Mouse (Mus musculus) left cerebral cortex, adult 18-20 months (tissue): ENCODE results near the gene Morn3. TPM values are rescaled to one million over a fixed set of nuclear protein-coding genes. Genes with fewer than 3 reads are reported as not detected.

Experiments used
- DNase-seq, 2 experiments: peaks; one replicate each; pipeline ENCODE4 v3.0.0; 2021 to 2022; ENCODE audit warnings: low spot score in 2 of 2, mixed read lengths in 1 of 2
- total RNA-seq, 2 experiments: library from RNA; stranded (reverse); gene quantifications; 2 replicates each; pipeline ENCODE4 v1.2.3; 2021

Gene Morn3
- total RNA-seq, 2 experiments from 2014 or later, result 0.40 TPM; not detected in 1

DNA sequence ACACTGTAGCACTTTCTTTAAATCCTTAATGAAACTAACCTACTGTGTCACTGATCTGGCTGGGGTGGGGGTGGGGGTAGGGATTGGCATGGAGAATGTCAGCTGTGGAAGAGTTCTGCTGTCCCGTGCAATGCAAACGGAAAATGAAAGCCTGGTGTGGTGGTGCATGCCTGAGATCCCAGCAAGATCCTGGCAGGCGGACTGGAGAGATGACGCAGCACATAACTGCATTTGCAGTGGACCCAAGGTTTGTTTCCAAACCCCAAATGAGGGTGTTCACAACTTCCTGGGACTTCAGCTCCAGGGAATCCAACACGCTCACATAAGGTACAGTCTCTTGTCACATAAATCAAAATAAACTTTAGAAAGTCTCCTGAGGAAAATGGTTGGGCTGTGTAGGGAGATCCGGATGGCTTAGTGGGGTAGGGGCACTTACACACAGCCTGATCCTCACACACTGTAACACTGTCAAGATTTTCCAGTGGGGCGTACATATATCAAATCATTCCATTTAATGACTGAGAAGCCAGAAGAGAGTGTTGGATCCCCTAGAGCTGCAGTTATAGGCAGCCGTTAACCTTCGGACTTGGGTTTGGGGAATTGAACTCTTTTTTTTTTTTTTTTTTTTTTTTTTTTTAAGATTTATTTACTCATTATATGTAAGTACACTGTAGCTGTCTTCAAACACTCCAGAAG, 14.0 kb upstream of the Morn3 start:
- no peak for DNase-seq

DNA sequence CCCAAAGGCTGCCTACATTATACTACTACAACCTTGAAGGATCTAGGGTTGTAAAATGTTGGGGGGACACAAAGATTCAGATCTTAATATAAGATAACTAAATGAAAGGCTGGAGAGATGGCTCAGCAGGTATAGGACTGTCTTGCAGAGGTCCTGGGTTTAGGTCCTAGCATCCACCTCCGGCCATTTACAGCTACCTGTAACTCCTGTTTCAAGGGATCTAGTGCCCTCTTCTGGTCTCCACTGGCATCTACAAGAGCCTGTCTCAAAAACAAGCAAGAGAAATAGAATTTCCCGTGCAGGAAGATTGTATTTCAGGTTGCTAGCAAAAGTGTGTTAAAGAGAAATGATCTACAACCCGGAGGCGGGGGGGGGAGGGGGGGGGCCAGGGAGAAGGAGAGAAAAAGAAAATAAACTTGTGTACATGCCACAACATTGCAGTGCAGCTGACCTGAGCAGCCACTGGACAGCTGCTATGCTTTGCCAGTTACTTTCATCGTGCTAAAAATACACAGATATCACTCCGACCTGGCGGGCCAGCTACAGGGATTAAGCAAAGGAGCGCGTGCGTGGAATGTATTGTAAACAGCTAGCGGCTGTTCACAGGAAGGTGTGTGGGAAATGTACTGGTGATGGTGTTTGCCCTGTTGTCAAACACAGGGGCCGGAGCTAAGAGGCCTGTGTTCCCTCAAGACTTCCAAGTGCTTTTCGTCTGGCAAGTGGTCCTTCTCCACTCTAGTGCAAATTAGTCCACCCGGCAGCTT, 13.1 kb upstream of the Morn3 start:
- DNase-seq, result no peak

DNA sequence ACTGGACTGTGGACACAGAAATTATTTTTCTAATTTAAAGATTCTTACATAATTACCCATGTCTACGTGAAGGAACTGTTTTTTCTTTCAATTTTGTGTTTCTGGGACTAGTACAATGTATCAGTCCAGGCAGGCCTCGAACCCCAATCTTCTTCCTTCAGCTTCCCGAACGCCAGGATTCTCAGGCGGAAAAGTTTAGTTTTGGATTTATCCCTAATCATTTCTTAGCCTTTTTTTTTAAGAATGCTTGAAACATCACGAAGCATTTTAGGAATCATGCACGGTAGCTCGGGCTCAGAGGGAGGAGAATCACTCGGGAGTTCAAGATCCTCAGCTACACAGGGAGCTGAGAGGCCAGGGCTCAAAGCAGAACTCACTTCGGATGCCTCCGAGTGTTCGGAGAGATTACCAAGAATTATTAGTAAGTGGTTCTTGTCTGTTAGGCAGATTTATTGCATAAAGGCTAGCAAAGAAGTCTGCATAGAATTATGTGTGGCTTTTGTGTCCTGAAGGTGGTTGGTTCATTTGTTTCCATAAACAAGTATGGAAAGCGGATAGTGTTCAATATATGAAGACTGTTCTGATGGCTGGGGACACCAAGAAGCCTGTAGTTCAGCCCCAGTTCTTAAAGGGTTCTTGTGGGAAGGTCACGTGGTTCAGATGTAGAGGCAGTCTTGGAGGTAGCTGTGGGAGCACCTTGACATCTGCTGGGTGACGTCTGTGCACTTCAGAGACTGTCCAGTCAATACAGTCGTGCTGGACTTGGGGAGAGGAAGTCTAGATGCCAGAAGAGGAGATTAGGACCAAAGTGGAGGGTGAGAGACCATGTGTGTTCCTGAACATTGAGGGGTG, 11.7 kb upstream of the Morn3 start:
- no peak for DNase-seq

DNA sequence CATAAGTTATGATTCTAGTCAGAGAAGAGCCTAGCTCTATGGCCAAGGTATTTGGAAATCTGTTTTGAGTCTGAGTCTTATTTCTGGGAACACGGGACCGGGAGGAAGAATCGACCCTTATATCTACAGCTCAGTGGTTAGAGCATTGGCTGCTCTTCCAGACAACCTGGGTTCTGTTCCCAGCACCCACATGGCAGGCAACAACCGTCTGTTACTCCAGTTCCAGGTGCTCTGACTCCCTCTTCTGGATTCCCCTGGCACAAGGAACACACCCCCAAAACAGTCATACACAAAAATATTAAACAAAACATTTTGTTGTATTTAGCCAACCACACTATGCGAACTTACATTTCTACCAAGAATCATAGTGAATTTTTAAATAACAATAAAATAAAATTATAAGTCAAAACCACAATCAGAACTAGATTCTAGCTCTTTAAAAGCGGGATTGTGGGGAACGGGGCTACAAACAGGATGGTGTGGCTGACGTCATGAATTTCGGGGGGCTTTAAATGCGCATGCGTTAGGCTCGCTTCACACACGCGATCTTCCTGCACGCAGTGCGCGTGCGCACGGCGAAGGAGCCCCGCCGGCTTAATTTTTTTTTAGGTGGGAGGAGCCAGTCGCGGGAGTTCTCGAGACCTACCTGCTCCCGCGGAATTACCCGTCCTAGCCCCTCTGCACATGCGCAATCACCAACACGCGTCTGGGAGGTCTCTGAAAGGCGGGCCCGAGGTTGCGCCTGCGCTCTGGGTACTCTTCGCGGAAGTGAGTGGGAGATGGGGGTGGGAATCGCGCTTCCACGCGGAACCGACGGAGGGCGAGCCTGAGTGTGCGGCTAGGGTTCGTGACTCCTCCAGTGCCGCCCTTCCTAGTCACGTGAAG, 10.8 kb upstream of the Morn3 start:
- DNase-seq, result peak; percentile 99

DNA sequence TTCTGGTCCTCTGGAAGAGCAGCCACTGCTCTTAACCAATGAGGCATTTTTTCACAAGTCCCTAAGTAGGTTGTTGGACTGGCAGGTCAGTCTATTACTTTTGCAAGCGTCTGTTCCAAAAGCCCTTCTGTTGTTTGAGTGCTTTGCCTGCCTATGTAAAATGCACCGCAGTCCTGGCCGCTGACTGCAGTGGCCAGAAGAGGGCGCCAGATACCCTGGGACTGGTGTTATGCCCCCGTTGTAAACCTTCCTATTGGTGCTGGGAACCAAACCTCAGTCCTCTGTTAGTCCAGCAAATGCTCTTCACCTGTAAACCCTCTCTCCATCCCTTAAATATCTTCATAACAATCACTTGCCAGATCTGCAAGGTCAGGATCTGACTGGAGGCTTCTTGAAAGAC, 4.9 kb upstream of the Morn3 start:
- no peak for DNase-seq

DNA sequence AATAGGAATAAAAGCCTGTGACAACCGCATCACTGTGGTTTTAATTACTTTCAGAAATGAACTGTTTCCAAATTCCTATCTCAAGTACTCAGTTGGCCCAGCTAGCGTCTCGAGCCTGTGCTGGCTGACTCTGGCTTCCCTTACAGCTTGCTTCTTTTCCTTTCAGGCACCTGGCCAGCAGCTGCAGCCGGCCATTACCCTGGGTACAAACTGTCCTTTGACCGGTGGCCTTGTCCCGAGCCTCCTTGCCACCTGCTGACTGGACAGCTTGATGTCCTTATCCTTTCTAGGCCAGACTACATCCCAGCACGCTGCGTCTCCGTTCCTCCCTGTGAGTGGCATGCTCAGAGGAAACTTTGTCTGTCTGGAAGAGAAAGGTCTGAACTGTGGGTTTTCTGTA, 4.1 kb upstream of the Morn3 start:
- DNase-seq, result no peak

DNA sequence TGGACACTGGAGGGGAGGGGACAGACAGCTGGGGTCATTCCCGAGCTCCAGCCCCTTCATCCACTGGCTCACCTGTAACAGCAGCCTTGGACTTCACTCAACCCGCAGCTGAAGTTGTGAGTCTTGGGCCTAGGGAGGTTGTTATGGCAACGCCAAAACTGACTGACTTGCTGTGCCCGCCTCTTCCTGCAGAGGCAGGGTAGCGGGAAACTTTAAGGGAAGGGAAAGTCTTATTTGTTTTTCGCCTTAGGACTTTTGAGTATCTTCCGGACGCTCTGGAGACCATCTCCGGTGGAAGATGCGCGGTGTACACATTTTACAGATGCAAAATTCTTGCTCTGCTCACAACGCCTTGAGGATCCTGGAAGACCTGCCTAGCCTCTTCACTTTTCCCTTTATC, 2.5 kb upstream of the Morn3 start:
- DNase-seq, result peak in 1 of 2 experiments; percentile 14

DNA sequence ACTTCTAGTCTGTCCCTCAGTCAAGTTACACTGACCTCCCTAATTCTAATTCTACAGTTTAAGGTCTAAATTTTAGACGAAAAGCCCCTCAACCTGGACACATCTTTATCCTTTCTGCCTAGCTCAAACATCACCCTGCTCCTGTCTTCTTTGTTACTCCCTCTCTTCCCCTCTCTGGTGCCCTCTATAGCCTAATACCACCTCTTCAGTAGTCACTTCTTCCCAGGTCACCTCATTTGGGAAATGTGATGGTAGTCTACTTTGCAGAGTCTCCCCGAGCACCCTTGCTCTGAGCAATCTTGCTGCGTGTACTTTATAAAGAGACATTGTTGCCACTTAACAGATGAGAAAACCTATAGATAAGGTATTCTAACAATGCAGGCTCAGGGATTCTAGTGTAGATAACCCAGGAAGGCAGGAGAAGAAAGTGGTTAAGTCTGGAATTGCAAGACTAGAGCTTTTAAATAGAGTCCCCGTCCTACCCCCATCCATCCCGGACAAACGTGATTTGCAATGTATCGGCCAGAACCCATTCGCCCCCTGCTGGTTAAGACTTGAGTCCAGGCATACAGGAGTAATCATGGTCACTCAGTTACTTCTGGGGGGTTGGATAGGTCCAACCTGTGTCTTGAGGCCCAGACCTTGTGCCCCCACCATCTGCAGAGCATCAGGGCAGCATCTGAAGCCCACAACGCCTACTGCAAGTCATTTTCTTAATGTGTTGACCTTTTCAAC, 1.1 kb downstream of the Morn3 start:
- peak; percentile 42 to 62 for DNase-seq

DNA sequence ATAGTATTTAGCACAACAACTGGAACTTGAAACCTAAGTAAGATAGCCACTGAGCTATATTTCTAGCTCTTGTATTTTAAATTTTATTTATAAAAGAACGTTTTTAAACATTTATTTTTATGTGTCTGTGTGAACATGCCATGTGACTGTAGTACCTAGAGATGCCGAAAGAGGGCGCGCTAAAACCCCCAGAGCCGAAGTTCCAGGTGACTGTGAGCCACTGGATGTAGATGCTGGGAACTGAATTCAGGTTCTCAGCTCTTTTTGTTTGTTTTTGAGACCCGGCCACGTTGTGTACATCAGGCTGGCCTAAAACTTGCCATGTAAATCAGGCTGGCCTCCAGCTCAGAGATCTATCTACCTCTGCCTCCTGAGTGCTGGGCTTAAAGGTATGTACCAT, 3.0 kb downstream of the Morn3 start:
- DNase-seq, result no peak

DNA sequence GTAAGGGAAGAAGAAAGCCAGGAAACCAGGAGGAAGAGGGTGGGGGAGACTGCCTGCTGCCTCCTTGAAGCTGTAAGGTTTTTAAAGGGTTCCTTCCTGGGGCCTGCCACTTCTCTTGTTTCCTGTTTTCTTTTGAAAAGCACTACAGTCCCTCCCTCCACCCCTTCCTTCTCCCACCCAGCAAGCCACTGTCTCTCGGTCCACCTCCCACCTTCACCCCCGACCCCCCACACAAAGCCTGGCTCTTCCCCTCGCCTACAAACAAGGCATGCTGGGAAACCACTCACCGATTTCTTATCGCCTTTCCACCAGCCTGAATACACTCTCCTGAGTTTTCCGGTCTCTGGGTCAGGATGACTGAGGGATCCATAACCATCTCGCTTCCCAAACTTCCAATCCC, 6.0 kb downstream of the Morn3 start:
- no peak for DNase-seq

DNA sequence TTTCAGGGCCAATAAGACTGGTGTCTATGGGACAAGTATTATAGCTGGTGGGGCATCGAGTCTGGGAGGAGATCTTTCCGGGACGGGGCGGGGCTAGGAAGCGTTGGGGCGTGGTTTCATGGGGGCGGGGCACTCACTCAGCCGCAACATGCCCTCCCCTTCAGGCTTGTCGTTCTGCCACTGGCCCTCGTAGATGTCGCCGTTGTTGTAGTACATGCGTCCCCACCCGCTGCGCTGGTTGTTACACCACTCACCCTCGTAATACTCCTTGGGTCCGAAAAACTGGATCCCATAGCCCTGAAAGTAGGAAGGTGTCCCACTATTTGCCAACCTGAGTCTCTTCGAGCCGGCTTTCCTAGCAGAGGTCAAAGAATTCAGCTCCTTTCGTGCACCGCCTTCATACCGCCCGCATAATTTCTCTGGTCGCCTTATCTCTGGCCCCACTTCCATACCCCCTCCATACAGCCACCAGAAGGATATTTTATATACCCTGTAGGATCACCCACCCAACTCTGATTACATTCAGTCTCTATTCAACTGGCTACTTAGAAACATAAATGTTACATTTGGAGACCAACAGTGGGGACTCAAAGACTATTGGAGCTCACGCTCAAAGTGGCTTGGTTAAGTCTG, 7.6 kb downstream of the Morn3 start:
- peak in 1 of 2 experiments; percentile 40 for DNase-seq

DNA sequence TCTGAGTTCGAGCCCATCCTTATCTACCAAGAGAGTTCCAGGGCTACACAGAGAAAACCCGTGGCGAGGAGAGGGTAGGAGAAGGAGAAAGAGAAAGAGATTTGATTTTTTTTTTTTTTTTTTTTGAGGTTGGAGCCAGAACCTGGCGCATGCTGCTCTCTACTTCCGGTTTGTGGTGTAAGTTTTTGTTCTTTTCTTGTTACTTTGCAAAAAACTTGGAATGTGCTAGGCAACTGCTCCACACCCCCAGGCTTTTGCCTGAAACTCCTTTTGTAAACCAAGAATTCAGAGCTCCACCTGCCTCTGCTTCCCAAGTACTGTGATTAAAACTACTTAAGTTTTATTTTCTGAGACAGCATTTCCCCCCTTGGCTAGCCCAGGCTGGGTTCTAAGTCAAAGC, 8.7 kb downstream of the Morn3 start:
- no peak for DNase-seq

DNA sequence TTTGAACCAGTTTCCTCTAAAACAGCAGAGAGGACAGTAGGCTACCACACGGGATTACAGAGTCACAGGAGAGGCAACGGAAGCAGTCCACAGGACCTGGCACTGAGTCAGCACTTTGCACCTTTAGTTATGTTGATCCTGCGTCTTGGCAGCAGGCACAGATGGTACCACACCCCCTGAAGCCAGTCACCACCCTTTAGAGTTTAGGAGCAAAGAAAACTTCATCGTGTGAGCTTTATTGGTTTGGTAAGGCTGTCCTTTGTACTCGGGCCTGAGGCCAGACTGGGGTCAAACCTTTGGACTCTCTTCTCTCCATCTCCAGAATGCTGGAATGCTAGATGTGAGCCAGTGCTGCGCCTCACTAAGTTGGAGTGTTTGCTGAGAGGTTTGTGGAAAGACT, 11.3 kb downstream of the Morn3 start:
- no peak for DNase-seq

DNA sequence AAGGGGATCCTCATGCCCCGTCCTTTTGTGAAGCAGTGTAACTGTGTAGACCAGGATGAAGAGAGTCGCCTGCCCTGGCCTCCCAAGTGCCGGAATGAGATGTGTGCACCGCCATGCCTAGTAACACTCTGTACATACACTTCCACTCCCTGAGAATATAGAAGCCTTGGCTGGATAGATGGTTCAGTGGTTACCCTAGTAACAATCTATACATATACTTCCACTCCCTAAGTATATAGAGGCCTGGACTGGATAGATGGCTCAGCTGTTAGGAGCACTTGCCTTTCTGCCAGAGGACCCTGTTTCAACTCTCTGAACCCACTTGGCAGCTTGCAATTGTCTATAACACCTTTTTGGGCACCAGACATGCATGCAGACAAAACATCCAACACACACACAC, 11.7 kb downstream of the Morn3 start:
- DNase-seq, result no peak

DNA sequence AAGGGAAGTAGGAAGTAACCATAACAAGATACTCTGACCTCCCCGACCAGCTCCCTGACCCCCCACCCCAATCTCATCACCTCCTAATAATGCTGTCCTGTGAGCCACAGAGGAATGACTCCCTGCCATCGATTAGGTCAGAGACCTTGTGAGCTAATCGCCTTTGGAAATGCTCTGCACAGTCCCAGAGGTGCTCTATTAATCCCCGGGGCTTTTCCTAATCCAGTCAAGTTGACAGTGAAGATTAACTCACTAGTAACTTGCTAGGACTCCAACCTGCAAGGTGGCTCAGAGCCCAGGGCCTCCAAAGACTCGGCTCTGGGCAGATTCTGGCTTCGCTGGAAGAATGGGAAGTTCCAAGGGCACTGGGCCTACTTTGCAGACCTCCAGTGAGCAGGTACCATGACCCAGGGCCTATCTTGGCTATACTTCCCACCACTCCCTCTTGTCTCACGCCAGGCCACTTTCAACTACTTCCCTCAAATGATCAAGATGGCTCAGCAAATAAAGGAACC, 13.1 kb downstream of the Morn3 start:
- DNase-seq, result no peak

DNA sequence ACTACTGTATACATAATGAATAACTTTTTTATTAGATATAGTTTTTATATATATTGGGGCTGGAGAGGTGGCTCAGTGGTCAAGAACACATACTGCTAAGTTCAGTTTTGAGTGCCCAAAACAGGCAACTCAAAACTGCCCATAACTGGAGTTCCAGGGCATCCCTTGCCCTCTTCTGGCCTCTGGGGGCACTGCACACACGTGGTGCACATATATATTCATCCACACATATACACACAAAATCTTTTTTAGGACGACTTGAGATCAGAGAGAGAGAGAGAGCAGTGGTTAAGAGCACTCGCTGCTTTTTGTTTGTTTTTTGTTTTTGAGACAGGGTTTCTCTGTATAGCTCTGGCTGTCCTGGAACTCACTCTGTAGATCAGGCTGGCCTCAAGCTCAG, 15.5 kb downstream of the Morn3 start:
- no peak for DNase-seq

DNA sequence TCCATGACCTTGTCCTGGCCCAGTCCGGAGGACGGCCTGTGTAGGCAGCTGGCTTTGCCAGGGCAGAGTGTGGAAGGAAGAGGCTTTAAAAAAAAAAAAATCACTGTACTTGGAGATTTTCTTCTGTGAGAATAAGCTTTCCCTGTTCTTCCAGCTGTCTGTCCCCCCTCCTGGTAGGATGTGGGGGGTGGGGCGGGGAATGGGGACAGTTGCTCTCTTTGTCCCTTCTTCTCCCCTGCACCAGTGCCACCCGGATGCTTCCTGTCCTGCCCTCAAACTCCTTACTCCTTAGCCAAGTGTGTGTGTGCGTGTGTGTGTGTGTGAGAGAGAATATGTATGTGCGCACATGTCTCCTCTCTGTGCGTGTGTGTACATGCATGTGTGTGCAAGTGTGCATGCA, 17.1 kb downstream of the Morn3 start:
- DNase-seq, result no peak

DNA sequence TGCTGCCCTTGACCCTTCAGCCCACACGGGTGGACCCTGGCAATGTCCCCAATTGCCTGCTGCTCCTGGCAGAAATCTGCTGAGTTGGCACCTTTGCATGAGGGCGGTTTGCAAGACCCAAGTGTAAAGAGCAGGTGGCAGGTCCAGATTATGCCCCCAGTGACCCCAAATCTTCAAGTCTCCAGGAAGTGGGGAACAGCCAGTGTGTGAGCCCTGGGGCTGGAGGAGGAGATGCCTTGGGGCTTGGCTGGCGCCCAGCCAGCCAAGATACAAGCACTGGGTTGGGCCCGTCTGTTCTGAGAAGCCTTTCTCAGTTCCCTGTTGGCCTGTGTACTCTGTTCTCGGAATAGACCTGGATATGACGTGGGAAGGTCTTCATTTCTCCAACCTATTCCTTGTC, 19.4 kb downstream of the Morn3 start:
- no peak for DNase-seq

DNA sequence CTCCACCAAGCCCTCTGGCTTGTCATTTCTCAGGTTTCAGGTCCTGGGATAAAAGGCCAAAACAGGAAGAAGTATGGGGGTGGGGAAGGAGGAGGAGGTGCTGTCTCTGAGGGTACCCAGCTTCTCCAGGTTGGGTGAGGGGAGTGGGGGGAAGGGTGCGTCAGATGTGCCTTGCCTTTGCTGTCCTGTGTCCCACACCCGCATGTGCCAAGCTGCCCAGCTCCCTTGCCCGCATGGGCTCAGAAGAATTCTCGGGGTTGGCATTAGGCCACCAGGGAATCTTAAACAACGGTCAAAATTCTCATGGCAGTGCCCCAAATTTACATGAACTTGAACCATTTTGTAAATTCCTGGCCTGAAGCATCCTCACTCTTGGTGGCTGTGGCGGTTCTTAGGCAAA, 20.4 kb downstream of the Morn3 start:
- no peak for DNase-seq
